Mouse (Mus musculus) heart, postnatal 25 days (tissue): ENCODE data around the gene Dbp. TPM values are rescaled to one million over a fixed set of nuclear protein-coding genes. Genes with fewer than 3 reads are reported as not detected.

Source experiments
- DNase-seq: peaks from one replicate; pipeline ENCODE4 v3.0.0; 2022; ENCODE audit warnings: low spot score
- intact Hi-C: fragments of 180-260 bp; cut with DNase I; formaldehyde crosslinking; loops from one replicate; pipeline ENCODE4 v1.15.1; 2025
- total RNA-seq, 2 experiments: library from RNA; stranded (reverse); gene quantifications; 2 replicates each; pipeline ENCODE4 v1.2.3; 2021

The Dbp gene
- total RNA-seq, 2 experiments from 2014 or later, result 13.6 to 153 TPM

GRCm38 (mm10) chr7:45720413-45721233 is 15.7 kb downstream of the Dbp start, which contains the start of gene Fam83e:
Gene Fam83e (plus strand): TSS chr7:45721212.
- DNase-seq, result no peak
- intact Hi-C loops, result no loop called here

GRCm38 (mm10) chr7:45721234-45721571 is 16.3 kb downstream of the Dbp start:
- intact Hi-C loops, result no loop called here
- DNase-seq, result no peak

- no peak for DNase-seq
Observed at GRCm38 (mm10) chr7:45721642-45722347, 16.9 kb downstream of the Dbp start.

GRCm38 (mm10) chr7:45722348-45722713 is 17.4 kb downstream of the Dbp start:
- no peak for DNase-seq
- intact Hi-C loops, result no loop called here

More at GRCm38 (mm10) chr7:45721642-45722347, 16.9 kb downstream of the Dbp start:
- intact Hi-C loops, result no loop called here

GRCm38 (mm10) chr7:45723301-45723700 is 18.4 kb downstream of the Dbp start:
- intact Hi-C loops, result no loop called here
- no peak for DNase-seq

GRCm38 (mm10) chr7:45723781-45724180 is 18.9 kb downstream of the Dbp start:
- no peak for DNase-seq
- intact Hi-C loops, result no loop called here

- intact Hi-C loops, result no loop called here
- no peak for DNase-seq
Observed at GRCm38 (mm10) chr7:45725151-45725550, 20.3 kb downstream of the Dbp start.

- intact Hi-C loops, result no loop called here
- no peak for DNase-seq
Observed at GRCm38 (mm10) chr7:45725713-45726112, 20.8 kb downstream of the Dbp start, which contains the start of gene Spaca4. Gene Spaca4 (minus strand): TSS chr7:45725813.

- DNase-seq, result no peak
- intact Hi-C loops, result no loop called here
Observed at GRCm38 (mm10) chr7:45726419-45726818, 21.5 kb downstream of the Dbp start.

GRCm38 (mm10) chr7:45727625-45728024 is 22.7 kb downstream of the Dbp start:
- DNase-seq, result no peak
- intact Hi-C loops, result no loop called here

GRCm38 (mm10) chr7:45730727-45731431 is 26.0 kb downstream of the Dbp start:
- DNase-seq, result no peak
- intact Hi-C loops, result no loop called here

GRCm38 (mm10) chr7:45733477-45733876 is 28.6 kb downstream of the Dbp start:
- intact Hi-C loops, result no loop called here
- no peak for DNase-seq

- no peak for DNase-seq
- intact Hi-C loops, result loop anchor here (1.0 kb wide), 2 partner anchors 62 to 196 kb away; no protein-coding TSS in a partner anchor
Observed at GRCm38 (mm10) chr7:45739162-45739763, 34.4 kb downstream of the Dbp start.

GRCm38 (mm10) chr7:45739820-45740219 is 34.9 kb downstream of the Dbp start:
- intact Hi-C loops, result loop anchor here (1.0 kb wide), 2 partner anchors 61 to 195 kb away; no protein-coding TSS in a partner anchor
- DNase-seq, result no peak

- DNase-seq, result no peak
- intact Hi-C loops, result no loop called here
Observed at GRCm38 (mm10) chr7:45741308-45741707, 36.4 kb downstream of the Dbp start.

- intact Hi-C loops, result no loop called here
- DNase-seq, result no peak
Observed at GRCm38 (mm10) chr7:45741777-45742176, 36.9 kb downstream of the Dbp start.

GRCm38 (mm10) chr7:45742338-45742737 is 37.5 kb downstream of the Dbp start:
- intact Hi-C loops, result no loop called here

GRCm38 (mm10) chr7:45744387-45744786 is 39.5 kb downstream of the Dbp start:
- no peak for DNase-seq
- intact Hi-C loops, result no loop called here

More at GRCm38 (mm10) chr7:45742338-45742737, 37.5 kb downstream of the Dbp start:
- DNase-seq, result no peak

- DNase-seq, result no peak
- intact Hi-C loops, result no loop called here
Observed at GRCm38 (mm10) chr7:45746518-45746917, 41.6 kb downstream of the Dbp start.

GRCm38 (mm10) chr7:45747450-45747849 is 42.6 kb downstream of the Dbp start:
- no peak for DNase-seq
- intact Hi-C loops, result no loop called here
